8 mouse cellular contexts compared by ENCODE assay signal in the genomic region with DNA sequence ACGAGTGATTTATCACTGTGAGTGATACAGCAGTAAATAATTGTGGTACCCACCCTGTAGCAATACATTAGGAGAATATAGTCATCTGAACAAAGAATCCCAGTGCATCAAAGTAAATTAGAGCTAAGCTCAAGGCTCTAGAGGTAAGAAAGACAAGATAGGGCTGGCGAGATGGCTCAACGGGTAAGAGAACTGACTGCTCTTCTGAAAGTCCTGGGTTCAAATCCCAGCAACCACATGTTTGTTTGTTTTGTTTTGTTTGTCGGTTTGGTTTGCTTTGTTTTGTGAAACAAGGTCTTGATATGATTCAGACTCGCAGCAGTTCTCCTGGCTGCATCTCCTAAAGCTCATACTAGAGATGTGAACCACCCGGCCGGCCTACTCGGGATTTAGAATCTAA. TPM values are rescaled to one million over a fixed set of nuclear protein-coding genes. Genes with fewer than 3 reads are reported as not detected.
DNase-seq lines count a peak whose midpoint lies in the region; ATAC-seq and TF ChIP-seq lines count a peak whose summit lies in the region.

No protein-coding gene starts in this region.

- no peak for DNase-seq in gastrocnemius, adult 2 months
- DNase-seq in gastrocnemius, postnatal 36 days = no peak
- DNase-seq in lung, postnatal 0 days (ENCODE audit: low spot score) = no peak
- no peak for DNase-seq in lung, postnatal 4 days
- DNase-seq in G1E (ENCODE audit: low spot score) = no peak
- no peak for DNase-seq in liver, embryonic 11.5 days (ENCODE audit: low spot score)
- no peak for DNase-seq in kidney, adult 8-10 months
- DNase-seq in forebrain, embryonic 11.5 days (ENCODE audit: low spot score) = no peak

- no peak for ATAC-seq in lung, postnatal 0 days
- no peak for ATAC-seq in G1E (ENCODE audit: extremely low read depth, insufficient number of reproducible peaks, low FRiP score, poor library complexity, severe bottlenecking)
- ATAC-seq in liver, embryonic 11.5 days (replicated peaks; ENCODE audit: low FRiP score) = no peak
- no peak for ATAC-seq in forebrain, embryonic 11.5 days (replicated peaks; ENCODE audit: low FRiP score)

- H3K9ac ChIP-seq in lung, postnatal 0 days (replicated peaks; ENCODE audit: low read depth) = no peak overlapping the region
- no peak overlapping the region for H3K9ac ChIP-seq in liver, embryonic 11.5 days (ENCODE audit: low read depth, low read length)
- no peak overlapping the region for H3K9ac ChIP-seq in forebrain, embryonic 11.5 days (ENCODE audit: low read length)

- no peaks in the 10 kb centered on the region for H3K36me3 ChIP-seq in lung, postnatal 0 days (ENCODE audit: insufficient read depth, low read length)
- H3K36me3 ChIP-seq in G1E (replicated peaks) = no peaks in the 10 kb centered on the region
- no peaks in the 10 kb centered on the region for H3K36me3 ChIP-seq in liver, embryonic 11.5 days (ENCODE audit: control insufficient read depth, insufficient read depth, low read length)
- H3K36me3 ChIP-seq in forebrain, embryonic 11.5 days (ENCODE audit: control insufficient read depth, insufficient read depth, low read length) = no peaks in the 10 kb centered on the region

- WGBS in lung, postnatal 0 days = 86% methylated on average over 8 of the region's 8 CpGs
- 78% methylated on average over 8 of the region's 8 CpGs for WGBS in liver, embryonic 11.5 days
- 91% methylated on average over 8 of the region's 8 CpGs for WGBS in forebrain, embryonic 11.5 days

- TF ChIP-seq CTCF in gastrocnemius, adult 2 months (IDR thresholded peaks at IDR 0.05) = no peak
- no peak for TF ChIP-seq CTCF in lung, postnatal 0 days (IDR thresholded peaks at IDR 0.05)
- TF ChIP-seq CTCF in G1E (IDR thresholded peaks at IDR 0.05; ENCODE audit: low read depth, low read length) = no peak

- no peaks in the 10 kb centered on the region for H3K9me3 ChIP-seq in lung, postnatal 0 days (ENCODE audit: low read length)
- H3K9me3 ChIP-seq in G1E (replicated peaks) = no peaks in the 10 kb centered on the region
- H3K9me3 ChIP-seq in liver, embryonic 11.5 days (ENCODE audit: control insufficient read depth, low read length) = no peaks in the 10 kb centered on the region
- H3K9me3 ChIP-seq in forebrain, embryonic 11.5 days (ENCODE audit: control insufficient read depth, low read length) = no peaks in the 10 kb centered on the region

- H3K27me3 ChIP-seq in lung, postnatal 0 days (replicated peaks; ENCODE audit: insufficient read depth, low read length) = no peaks in the 10 kb centered on the region
- H3K27me3 ChIP-seq in G1E (ENCODE audit: insufficient read depth, low read length) = 0 out of 2 replicates have a peak, but pooled peaks cover 2% of the 10 kb centered on the region
- no peaks in the 10 kb centered on the region for H3K27me3 ChIP-seq in liver, embryonic 11.5 days (replicated peaks; ENCODE audit: control insufficient read depth, insufficient read depth, low read length)
- H3K27me3 ChIP-seq in forebrain, embryonic 11.5 days (ENCODE audit: control insufficient read depth, insufficient read depth, low read length) = no peaks in the 10 kb centered on the region

- H3K27ac ChIP-seq in gastrocnemius, adult 2 months = peak overlapping the region; percentile 12; the same call in 1 of the 2 replicates
- no peak overlapping the region for H3K27ac ChIP-seq in lung, postnatal 0 days (ENCODE audit: low read length)
- no peak overlapping the region for H3K27ac ChIP-seq in liver, embryonic 11.5 days (ENCODE audit: low read depth, low read length)
- no peak overlapping the region for H3K27ac ChIP-seq in forebrain, embryonic 11.5 days (ENCODE audit: low read depth, low read length)

- no peak for TF ChIP-seq EP300 in lung, postnatal 0 days (IDR thresholded peaks at IDR 0.05)

- peak overlapping the region; percentile 86 for H3K4me3 ChIP-seq in gastrocnemius, adult 2 months
- H3K4me3 ChIP-seq in lung, postnatal 0 days (ENCODE audit: low read depth, low read length) = 0 out of 2 replicates have a peak overlapping the region, but pooled peaks have one; percentile 59
- peak overlapping the region; percentile 78 for H3K4me3 ChIP-seq in G1E (ENCODE audit: low read depth, low read length)
- H3K4me3 ChIP-seq in liver, embryonic 11.5 days (ENCODE audit: low read depth, low read length) = peak overlapping the region; percentile 57; the same call in 1 of the 2 replicates
- no peak overlapping the region for H3K4me3 ChIP-seq in forebrain, embryonic 11.5 days (ENCODE audit: low read depth, low read length)

- intact Hi-C loops in gastrocnemius, adult 2 months (cut with DNase I) = no loop called here
- intact Hi-C loops in gastrocnemius, postnatal 36 days (cut with DNase I) = no loop called here

- peak overlapping the region; percentile 62; the same call in 1 of the 2 replicates for H3K4me2 ChIP-seq in lung, postnatal 0 days (replicated peaks; ENCODE audit: low read depth, low read length)
- no peak overlapping the region for H3K4me2 ChIP-seq in liver, embryonic 11.5 days
- H3K4me2 ChIP-seq in forebrain, embryonic 11.5 days (ENCODE audit: low read depth, low read length, severe bottlenecking) = no peak overlapping the region

- H3K4me1 ChIP-seq in lung, postnatal 0 days (ENCODE audit: insufficient read depth, low read depth, low read length) = no peaks in the 10 kb centered on the region
- peaks cover 13% of the 10 kb centered on the region for H3K4me1 ChIP-seq in G1E (ENCODE audit: insufficient read depth, low read depth, low read length)
- H3K4me1 ChIP-seq in liver, embryonic 11.5 days (replicated peaks; ENCODE audit: control insufficient read depth, insufficient read depth, low read length) = no peaks in the 10 kb centered on the region
- no peaks in the 10 kb centered on the region for H3K4me1 ChIP-seq in forebrain, embryonic 11.5 days (replicated peaks; ENCODE audit: control insufficient read depth, insufficient read depth, low read length)

RNA-seq across cellular contexts. Expression of gene Podn, which starts 21.2 kb away (rescaled TPM):
- total RNA-seq in gastrocnemius, adult 2 months (2021) = 1 to 10 TPM; 7.2 to 8.3 TPM
- total RNA-seq in gastrocnemius, postnatal 36 days (2021) = 1 to 10 TPM; 9.2 to 9.9 TPM
- polyA plus RNA-seq in lung, postnatal 0 days (2015; fragmentation: Nextera tagmentation; extraction: Ambion mirVana) = 2.8 and 3.3 TPM in 2 replicates
- total RNA-seq in G1E (2014; fragmentation: Nextera tagmentation) = not detected in 2 replicates
- total RNA-seq in G1E (2017) = 0.12 TPM in 1 of 2 replicates, not detected in the other
- not detected in 2 replicates for polyA plus RNA-seq in G1E (2012)
- polyA plus RNA-seq in liver, embryonic 11.5 days (2014; fragmentation: Nextera tagmentation; extraction: Ambion mirVana) = 0.40 and 0.92 TPM in 2 replicates
- 0.33 and 0.39 TPM in 2 replicates for polyA plus RNA-seq in forebrain, embryonic 11.5 days (2014; fragmentation: Nextera tagmentation; extraction: Ambion mirVana)

RNA-seq across cellular contexts. Expression of gene Scp2, which starts 27.3 kb away (rescaled TPM):
- 100 to 1,000 TPM; 140 to 152 TPM for total RNA-seq in gastrocnemius, adult 2 months (2021)
- total RNA-seq in gastrocnemius, postnatal 36 days (2021) = 100 to 1,000 TPM; 141 to 145 TPM
- 495 and 532 TPM in 2 replicates for polyA plus RNA-seq in lung, postnatal 0 days (2015; fragmentation: Nextera tagmentation; extraction: Ambion mirVana)
- total RNA-seq in G1E (2014; fragmentation: Nextera tagmentation) (95.8 and 106 TPM in 2 replicates), G1E (2017) (250 and 260 TPM in 2 replicates)
- polyA plus RNA-seq in G1E (2012) = 34.8 and 56.2 TPM in 2 replicates
- polyA plus RNA-seq in liver, embryonic 11.5 days (2014; fragmentation: Nextera tagmentation; extraction: Ambion mirVana) = 231 and 232 TPM in 2 replicates
- 200 and 225 TPM in 2 replicates for polyA plus RNA-seq in forebrain, embryonic 11.5 days (2014; fragmentation: Nextera tagmentation; extraction: Ambion mirVana)

RNA-seq across cellular contexts. Expression of gene Echdc2, which starts 47.7 kb away (rescaled TPM):
- total RNA-seq in gastrocnemius, adult 2 months (2021) = 1 to 10 TPM; 5.8 to 7.9 TPM
- 1 to 10 TPM; 6.0 to 6.1 TPM for total RNA-seq in gastrocnemius, postnatal 36 days (2021)
- 43.4 and 52.8 TPM in 2 replicates for polyA plus RNA-seq in lung, postnatal 0 days (2015; fragmentation: Nextera tagmentation; extraction: Ambion mirVana)
- total RNA-seq in G1E (2014; fragmentation: Nextera tagmentation) (not detected in 2 replicates), G1E (2017) (0.44 TPM in 1 of 2 replicates, not detected in the other)
- polyA plus RNA-seq in G1E (2012) = not detected in 2 replicates
- 17.6 and 20.4 TPM in 2 replicates for polyA plus RNA-seq in liver, embryonic 11.5 days (2014; fragmentation: Nextera tagmentation; extraction: Ambion mirVana)
- 17.2 and 17.9 TPM in 2 replicates for polyA plus RNA-seq in forebrain, embryonic 11.5 days (2014; fragmentation: Nextera tagmentation; extraction: Ambion mirVana)

Comparison
In these comparisons a context has a peak if more than half of its experiments do, and no peak if none do; other contexts are left out.
1. RNA of gene Echdc2, which starts 47.7 kb away (polyA plus RNA-seq): 43.4 to 52.8 TPM in lung, postnatal 0 days, 17.6 to 20.4 TPM in liver, embryonic 11.5 days and 17.2 to 17.9 TPM in forebrain, embryonic 11.5 days; not detected in G1E; every median in the first group is over 10 times any median in the second.